Mouse (Mus musculus) monocyte, adult 2 months (primary cell): ENCODE data around the gene Dbndd1.
A peak's percentile ranks its signal among the peaks of the same experiment; 100 is the strongest.
"Not testable (repeated sequence)": the region's sequence is repeated elsewhere in the genome, so short reads cannot be mapped to it uniquely, and the experiment has no call there.

Experiments
- DNase-seq, 2 experiments: peaks; one replicate each; pipeline ENCODE4 v3.0.0; 2022; ENCODE audit warnings: low spot score in 2 of 2, low read depth in 1 of 2

Dbndd1 gene

GRCm38 (mm10) chr8:123497699-123498098 lies 17.6 kb downstream of the Dbndd1 start:
- DNase-seq: no peak

GRCm38 (mm10) chr8:123492898-123493297 lies 22.4 kb downstream of the Dbndd1 start:
- no peak for DNase-seq

- DNase-seq: peak in 1 of 2 experiments; percentile 21
Observed at GRCm38 (mm10) chr8:123491280-123492075, 23.8 kb downstream of the Dbndd1 start.

GRCm38 (mm10) chr8:123482627-123483026 lies 32.6 kb downstream of the Dbndd1 start:
- no peak for DNase-seq

GRCm38 (mm10) chr8:123478456-123479218 lies 36.6 kb downstream of the Dbndd1 start:
- DNase-seq: peak in 1 of 2 experiments; percentile 17

- DNase-seq: peak; percentile 79 to 91
Observed at GRCm38 (mm10) chr8:123477737-123478258, 37.5 kb downstream of the Dbndd1 start, which contains the start of gene Afg3l1. Gene Afg3l1 (plus strand): TSS chr8:123477903.

- DNase-seq: no peak
Observed at GRCm38 (mm10) chr8:123476911-123477736, 38.1 kb downstream of the Dbndd1 start.

- not testable (repeated sequence) for DNase-seq
Observed at GRCm38 (mm10) chr8:123474549-123474948, 40.7 kb downstream of the Dbndd1 start.

- DNase-seq: not testable (repeated sequence)
Observed at GRCm38 (mm10) chr8:123472991-123473390, 42.3 kb downstream of the Dbndd1 start.

GRCm38 (mm10) chr8:123467476-123467875 lies 47.8 kb downstream of the Dbndd1 start:
- DNase-seq: no peak

- no peak for DNase-seq
Observed at GRCm38 (mm10) chr8:123463651-123464050, 51.6 kb downstream of the Dbndd1 start.
